Comparison of ENCODE assay signal across 9 mouse cellular contexts in genomic region chr11:106020051-106020763, GRCm38 (mm10). TPM values are rescaled to one million over a fixed set of nuclear protein-coding genes. Genes with fewer than 3 reads are reported as not detected.
DNase-seq lines count a peak whose midpoint lies in the region; ATAC-seq and TF ChIP-seq lines count a peak whose summit lies in the region.
"Had no signal": no experiment of that assay in that cellular context is flagged by ENCODE, and none has a peak within 500 bp of the region (broad histone marks: within the 10 kb centered on the region; RNA-seq: fewer than 3 reads in every experiment).

No protein-coding gene starts in this region.

- H3K4me3 ChIP-seq in heart, postnatal 0 days (ENCODE audit: low read depth, low read length) = peak overlapping the region; percentile 27; the same call in 1 of the 2 replicates
- H3K4me3 ChIP-seq: liver, embryonic 15.5 days had no signal

- peak overlapping the region; percentile 45 for H3K4me2 ChIP-seq in heart, postnatal 0 days (ENCODE audit: low read depth, low read length)
- H3K4me2 ChIP-seq: liver, embryonic 15.5 days had no signal

- TF ChIP-seq CTCF in heart, postnatal 0 days (IDR thresholded peaks at IDR 0.05; ENCODE audit: low read depth) = no peak
- TF ChIP-seq CTCF in brain, embryonic 14.5 days (IDR thresholded peaks at IDR 0.05; ENCODE audit: borderline replicate concordance, extremely low read depth, insufficient read depth, insufficient read length) = no peak

- no peak for DNase-seq in heart, postnatal 0 days (ENCODE audit: low spot score)
- no peak for DNase-seq in heart, adult 11 months
- peak; percentile 74 for DNase-seq in brain, embryonic 14.5 days (ENCODE audit: low read depth)
- peak; percentile 59 to 69 for DNase-seq in left cerebral cortex, postnatal 36 days (ENCODE audit: low spot score in 2 of 2)
- peak; percentile 58 for DNase-seq in retina, embryonic 14.5 days (ENCODE audit: low spot score)
- DNase-seq in gastrocnemius, postnatal 14 days = no peak
- DNase-seq in adrenal gland, postnatal 4 days (ENCODE audit: low spot score in 2 of 2) = no peak

- H3K27ac ChIP-seq in heart, postnatal 0 days (ENCODE audit: low read depth) = no peak overlapping the region
- H3K27ac ChIP-seq: liver, embryonic 15.5 days had no signal

- no peaks in the 10 kb centered on the region for H3K36me3 ChIP-seq in heart, postnatal 0 days (replicated peaks; ENCODE audit: control insufficient read depth, insufficient read depth, low read length)
- H3K36me3 ChIP-seq: liver, embryonic 15.5 days had no signal

- intact Hi-C loops in left cerebral cortex, postnatal 36 days (cut with DNase I) = loop anchor here (5.0 kb wide), 1 partner anchor 78 kb away; no protein-coding TSS in a partner anchor
- intact Hi-C loops in gastrocnemius, postnatal 14 days (cut with DNase I; ENCODE audit: low total_unique reads) = no loop called here

- peaks cover 10% of the 10 kb centered on the region; the same call in 1 of the 2 replicates for H3K4me1 ChIP-seq in heart, postnatal 0 days (ENCODE audit: control insufficient read depth, insufficient read depth)

- no peak for ATAC-seq in heart, postnatal 0 days (ENCODE audit: insufficient read depth, low read depth)
- peak; percentile 18 to 32; a peak in 1 of 4 replicates for ATAC-seq in hematopoietic stem cell, adult 5-6 weeks (replicated peaks in 1 of 2; ENCODE audit: insufficient read depth in 1 of 2, low FRiP score in 2 of 2, low TSS enrichment in 1 of 2, low read depth in 1 of 2, poor library complexity in 2 of 2, severe bottlenecking in 2 of 2)

- no peak for TF ChIP-seq EP300 in heart, postnatal 0 days (IDR thresholded peaks at IDR 0.05; ENCODE audit: low read depth)

- TF ChIP-seq POLR2A in brain, embryonic 14.5 days (IDR thresholded peaks at IDR 0.05; ENCODE audit: borderline replicate concordance, extremely low read depth, insufficient read depth, insufficient read length, poor library complexity, severe bottlenecking) = no peak

- H3K9ac ChIP-seq in heart, postnatal 0 days (replicated peaks; ENCODE audit: low read depth, low read length) = no peak overlapping the region
- H3K9ac ChIP-seq: liver, embryonic 15.5 days had no signal

- H3K27me3 ChIP-seq in heart, postnatal 0 days (ENCODE audit: control insufficient read depth, insufficient read depth, low read length) = peaks cover 26% of the 10 kb centered on the region

- no peaks in the 10 kb centered on the region for H3K9me3 ChIP-seq in heart, postnatal 0 days (replicated peaks; ENCODE audit: control insufficient read depth, low read length)
- H3K9me3 ChIP-seq: liver, embryonic 15.5 days had no signal

- under 1% methylated on average over 50 of the region's 50 CpGs for WGBS in heart, postnatal 0 days

RNA-seq across cellular contexts. Expression of gene Kcnh6, which starts 12.3 kb away (rescaled TPM):
- total RNA-seq in heart, postnatal 0 days (2014; rRNA removed; ENCODE audit: low replicate concordance) = 0.97 TPM in 1 of 2 replicates, not detected in the other
- 0.10 and 0.12 TPM in 2 replicates for polyA plus RNA-seq in heart, postnatal 0 days (2015; fragmentation: Nextera tagmentation; extraction: Ambion mirVana)
- 1.2 and 2.1 TPM in 2 replicates for polyA plus RNA-seq in brain, embryonic 14.5 days (2012; rRNA removed)
- total RNA-seq in hematopoietic stem cell, adult 5-6 weeks (2017) = 0.50 TPM in 1 of 2 replicates, not detected in the other
- 1 to 10 TPM; 2.1 to 2.2 TPM for total RNA-seq in left cerebral cortex, postnatal 36 days (2021)
- not detected for total RNA-seq in gastrocnemius, postnatal 14 days (2021)
- under 1 TPM; 0.31 to 0.92 TPM for total RNA-seq in adrenal gland, postnatal 4 days (2021)

RNA-seq across cellular contexts. Expression of gene Dcaf7, which starts 16.5 kb away (rescaled TPM):
- 49.5 and 65.0 TPM in 2 replicates for total RNA-seq in heart, postnatal 0 days (2014; rRNA removed; ENCODE audit: low replicate concordance)
- 22.4 and 27.4 TPM in 2 replicates for polyA plus RNA-seq in heart, postnatal 0 days (2015; fragmentation: Nextera tagmentation; extraction: Ambion mirVana)
- 141 and 173 TPM in 2 replicates for polyA plus RNA-seq in brain, embryonic 14.5 days (2012; rRNA removed)
- 51.7 and 67.6 TPM in 2 replicates for total RNA-seq in hematopoietic stem cell, adult 5-6 weeks (2017)
- 100 to 1,000 TPM; 144 to 147 TPM for total RNA-seq in left cerebral cortex, postnatal 36 days (2021)
- total RNA-seq in gastrocnemius, postnatal 14 days (2021) = 10 to 100 TPM; 31.4 to 34.0 TPM
- total RNA-seq in adrenal gland, postnatal 4 days (2021) = 10 to 100 TPM; 87.2 to 88.1 TPM

RNA-seq across cellular contexts. Expression of gene Ace3, which starts 25.7 kb away (rescaled TPM):
- not detected in 2 replicates for total RNA-seq in heart, postnatal 0 days (2014; rRNA removed; ENCODE audit: low replicate concordance)
- not detected in 2 replicates for polyA plus RNA-seq in heart, postnatal 0 days (2015; fragmentation: Nextera tagmentation; extraction: Ambion mirVana)
- polyA plus RNA-seq in brain, embryonic 14.5 days (2012; rRNA removed) = not detected in 2 replicates
- total RNA-seq in hematopoietic stem cell, adult 5-6 weeks (2017) = not detected in 2 replicates
- total RNA-seq in left cerebral cortex, postnatal 36 days (2021) = not detected
- not detected for total RNA-seq in gastrocnemius, postnatal 14 days (2021)
- not detected for total RNA-seq in adrenal gland, postnatal 4 days (2021)
- polyA plus RNA-seq: liver, embryonic 15.5 days had no signal

RNA-seq across cellular contexts. Expression of gene Taco1, which starts 45.7 kb away (rescaled TPM):
- 40.6 and 50.4 TPM in 2 replicates for total RNA-seq in heart, postnatal 0 days (2014; rRNA removed; ENCODE audit: low replicate concordance)
- 14.1 and 17.4 TPM in 2 replicates for polyA plus RNA-seq in heart, postnatal 0 days (2015; fragmentation: Nextera tagmentation; extraction: Ambion mirVana)
- polyA plus RNA-seq in brain, embryonic 14.5 days (2012; rRNA removed) = 12.6 and 13.4 TPM in 2 replicates
- 10.2 and 12.8 TPM in 2 replicates for total RNA-seq in hematopoietic stem cell, adult 5-6 weeks (2017)
- total RNA-seq in left cerebral cortex, postnatal 36 days (2021) = 10 to 100 TPM; 17.2 to 20.3 TPM
- total RNA-seq in gastrocnemius, postnatal 14 days (2021) = 10 to 100 TPM; 38.8 to 42.5 TPM
- total RNA-seq in adrenal gland, postnatal 4 days (2021) = 10 to 100 TPM; 27.3 to 28.6 TPM

RNA-seq across cellular contexts. Expression of gene Ace, which starts 52.5 kb away (rescaled TPM):
- total RNA-seq in heart, postnatal 0 days (2014; rRNA removed; ENCODE audit: low replicate concordance) = 6.1 and 17.1 TPM in 2 replicates
- polyA plus RNA-seq in heart, postnatal 0 days (2015; fragmentation: Nextera tagmentation; extraction: Ambion mirVana) = 3.3 and 3.7 TPM in 2 replicates
- polyA plus RNA-seq in brain, embryonic 14.5 days (2012; rRNA removed) = 4.9 and 8.9 TPM in 2 replicates
- 0.20 and 0.56 TPM in 2 replicates for total RNA-seq in hematopoietic stem cell, adult 5-6 weeks (2017)
- total RNA-seq in left cerebral cortex, postnatal 36 days (2021) = 10 to 100 TPM in 1 of 2 experiments, 1 to 10 TPM in 1; 9.2 to 11.5 TPM
- total RNA-seq in gastrocnemius, postnatal 14 days (2021) = 10 to 100 TPM; 46.2 to 48.3 TPM
- 10 to 100 TPM; 12.3 to 19.9 TPM for total RNA-seq in adrenal gland, postnatal 4 days (2021)

Comparison
In these comparisons a context has a peak if more than half of its experiments do, and no peak if none do; other contexts are left out.
1. DNase-seq: peak in brain, embryonic 14.5 days (single experiment), left cerebral cortex, postnatal 36 days (2 of 2) and retina, embryonic 14.5 days (single experiment); none in heart, postnatal 0 days (single experiment), heart, adult 11 months (single experiment), gastrocnemius, postnatal 14 days (single experiment) and adrenal gland, postnatal 4 days (0 of 2).